Mouse (Mus musculus) fibroblast of lung, adult 2 months (primary cell): ENCODE measurements around the gene Armh4.

Experiments
- DNase-seq: peaks from one replicate; pipeline ENCODE4 v3.0.0-alpha.2; 2011; ENCODE audit warnings: low read depth

Armh4 gene

GRCm38 (mm10) chr14:49733950-49734349 is 49.2 kb downstream of the Armh4 start:
- no peak for DNase-seq

GRCm38 (mm10) chr14:49723361-49724054 is 59.7 kb downstream of the Armh4 start:
- DNase-seq = no peak

- DNase-seq = no peak
Observed at GRCm38 (mm10) chr14:49722782-49723181, 60.4 kb downstream of the Armh4 start.

- no peak for DNase-seq
Observed at GRCm38 (mm10) chr14:49721281-49721680, 61.9 kb downstream of the Armh4 start.

GRCm38 (mm10) chr14:49719678-49720077 is 63.5 kb downstream of the Armh4 start:
- no peak for DNase-seq

GRCm38 (mm10) chr14:49711016-49711415 is 72.2 kb downstream of the Armh4 start:
- DNase-seq = no peak

GRCm38 (mm10) chr14:49703432-49704200 is 79.6 kb downstream of the Armh4 start:
- DNase-seq = no peak

- DNase-seq = no peak
Observed at GRCm38 (mm10) chr14:49679511-49680284, 103.5 kb downstream of the Armh4 start.

- DNase-seq = no peak
Observed at GRCm38 (mm10) chr14:49676580-49676979, 106.6 kb downstream of the Armh4 start.

- DNase-seq = no peak
Observed at GRCm38 (mm10) chr14:49660444-49660843, 122.7 kb downstream of the Armh4 start.

- no peak for DNase-seq
Observed at GRCm38 (mm10) chr14:49649191-49649590, 134.0 kb downstream of the Armh4 start.

GRCm38 (mm10) chr14:49637422-49637821 is 145.8 kb downstream of the Armh4 start:
- DNase-seq = no peak

GRCm38 (mm10) chr14:49626055-49626454 is 157.1 kb downstream of the Armh4 start:
- DNase-seq = no peak
